Mouse (Mus musculus) A20 (cell line): Measurements from ENCODE around the gene Rims3.

Source experiments
- DNase-seq: peaks from one replicate; pipeline ENCODE4 v3.0.0-alpha.2; 2011; ENCODE audit warnings: low read depth, low spot score

The Rims3 gene

GRCm38 (mm10) chr4:120891960-120892359 lies 37.3 kb downstream of the Rims3 start:
- no peak for DNase-seq

GRCm38 (mm10) chr4:120892516-120892915 lies 37.9 kb downstream of the Rims3 start:
- DNase-seq = no peak

- no peak for DNase-seq
Measured at GRCm38 (mm10) chr4:120893656-120894401, 39.2 kb downstream of the Rims3 start.

GRCm38 (mm10) chr4:120894584-120894983 lies 40.0 kb downstream of the Rims3 start:
- DNase-seq = no peak

GRCm38 (mm10) chr4:120895226-120895625 lies 40.6 kb downstream of the Rims3 start:
- no peak for DNase-seq

- DNase-seq = no peak
Measured at GRCm38 (mm10) chr4:120895810-120896584, 41.4 kb downstream of the Rims3 start.

- no peak for DNase-seq
Measured at GRCm38 (mm10) chr4:120904533-120904932, 49.9 kb downstream of the Rims3 start.

GRCm38 (mm10) chr4:120905644-120906043 lies 51.0 kb downstream of the Rims3 start:
- DNase-seq = no peak

GRCm38 (mm10) chr4:120909558-120910150 lies 55.0 kb downstream of the Rims3 start:
- peak; percentile 84 for DNase-seq

- DNase-seq = no peak
Measured at GRCm38 (mm10) chr4:120911086-120911485, 56.5 kb downstream of the Rims3 start.

- no peak for DNase-seq
Measured at GRCm38 (mm10) chr4:120912866-120913265, 58.2 kb downstream of the Rims3 start.

GRCm38 (mm10) chr4:120913443-120913842 lies 58.8 kb downstream of the Rims3 start:
- DNase-seq = no peak

GRCm38 (mm10) chr4:120913861-120914260 lies 59.2 kb downstream of the Rims3 start:
- peak; percentile 49 for DNase-seq

GRCm38 (mm10) chr4:120914501-120914900 lies 59.9 kb downstream of the Rims3 start:
- DNase-seq = peak; percentile 75

GRCm38 (mm10) chr4:120921461-120921860 lies 66.8 kb downstream of the Rims3 start:
- no peak for DNase-seq

GRCm38 (mm10) chr4:120924554-120925299 lies 70.1 kb downstream of the Rims3 start, which contains the start of gene Exo5:
TSS of gene Exo5 (minus strand) at chr4:120925017.
- peak; percentile 96 for DNase-seq

- DNase-seq = peak; percentile 83
Measured at GRCm38 (mm10) chr4:120925386-120925785, 70.8 kb downstream of the Rims3 start.

- DNase-seq = no peak
Measured at GRCm38 (mm10) chr4:120928686-120929085, 74.1 kb downstream of the Rims3 start.

GRCm38 (mm10) chr4:120930736-120931135 lies 76.1 kb downstream of the Rims3 start:
- no peak for DNase-seq

GRCm38 (mm10) chr4:120935006-120935405 lies 80.4 kb downstream of the Rims3 start:
- no peak for DNase-seq
